Mouse (Mus musculus) heart, postnatal 10 days (tissue): Measurements from ENCODE around the gene Guca1a. TPM values are rescaled to one million over a fixed set of nuclear protein-coding genes. Genes with fewer than 3 reads are reported as not detected.

ENCODE experiments used
- DNase-seq, 2 experiments: peaks; one replicate each; pipeline ENCODE4 v3.0.0; 2021
- intact Hi-C: fragments of 180-260 bp; cut with DNase I; formaldehyde crosslinking; loops from one replicate; pipeline ENCODE4 v1.15.1; 2025
- total RNA-seq, 2 experiments: library from RNA; stranded (reverse); gene quantifications; 2 replicates each; pipeline ENCODE4 v1.2.3; 2021

Gene Guca1a
- total RNA-seq, 2 experiments from 2014 or later = 0.52 to 0.81 TPM

- no peak for DNase-seq
Observed at GRCm38 (mm10) chr17:47361343-47361742, 39.0 kb downstream of the Guca1a start.

GRCm38 (mm10) chr17:47359964-47360363, 40.4 kb downstream of the Guca1a start:
- DNase-seq = peak; percentile 24 to 54
- intact Hi-C loops = no loop called here

More at GRCm38 (mm10) chr17:47361343-47361742, 39.0 kb downstream of the Guca1a start:
- intact Hi-C loops = no loop called here

- DNase-seq = no peak
- intact Hi-C loops = no loop called here
Observed at GRCm38 (mm10) chr17:47349721-47350319, 50.6 kb downstream of the Guca1a start.

Other genes with a start within 250 kb of the Guca1a start
- 10 to 100 TPM; 26.8 to 28.3 TPM for gene Mrps10, start 31.7 kb downstream of the Guca1a start, total RNA-seq
- gene Guca1b, start 15.2 kb downstream of the Guca1a start, total RNA-seq = under 1 TPM in 1 of 2 experiments, not detected in 1; 0.30 TPM
- gene AI661453, start 36.0 kb upstream of the Guca1a start, total RNA-seq = 1 to 10 TPM; 1.5 to 2.0 TPM
- gene 1700001C19Rik, start 36.8 kb upstream of the Guca1a start, total RNA-seq = not detected
- gene Taf8, start 101.7 kb upstream of the Guca1a start, total RNA-seq = 10 to 100 TPM; 14.0 to 15.5 TPM
- gene Ccnd3, start 104.5 kb upstream of the Guca1a start, total RNA-seq = 100 to 1,000 TPM; 119 to 132 TPM
- gene Bysl, start 210.9 kb upstream of the Guca1a start, total RNA-seq = 10 to 100 TPM; 17.2 to 19.0 TPM
- gene Med20, start 211.0 kb upstream of the Guca1a start, total RNA-seq = 10 to 100 TPM; 21.9 to 23.0 TPM
- 1 to 10 TPM; 3.0 to 3.5 TPM for gene Gm20517, start 211.0 kb upstream of the Guca1a start, total RNA-seq
- gene Usp49, start 230.1 kb upstream of the Guca1a start, total RNA-seq = 1 to 10 TPM; 5.4 to 5.5 TPM